Mouse (Mus musculus) CD4-positive, CD25-positive, alpha-beta regulatory T cell, adult 4 months (primary cell): ENCODE measurements around the gene Zfp729a. TPM values are rescaled to one million over a fixed set of nuclear protein-coding genes. Genes with fewer than 3 reads are reported as not detected.

Experiments
- ATAC-seq: one replicate; pipeline ENCODE4 v1.8.0; 2017
- polyA plus RNA-seq, 2 experiments: library from polyadenylated mRNA; unstranded; fragments of 100-300 nt; shearing (Covaris generic); gene quantifications; one replicate each; pipeline ENCODE4 v1.2.1; 2017

Gene Zfp729a
- polyA plus RNA-seq: 10 to 100 TPM in 1 of 2 experiments, 1 to 10 TPM in 1; 8.0 to 13.1 TPM

DNA sequence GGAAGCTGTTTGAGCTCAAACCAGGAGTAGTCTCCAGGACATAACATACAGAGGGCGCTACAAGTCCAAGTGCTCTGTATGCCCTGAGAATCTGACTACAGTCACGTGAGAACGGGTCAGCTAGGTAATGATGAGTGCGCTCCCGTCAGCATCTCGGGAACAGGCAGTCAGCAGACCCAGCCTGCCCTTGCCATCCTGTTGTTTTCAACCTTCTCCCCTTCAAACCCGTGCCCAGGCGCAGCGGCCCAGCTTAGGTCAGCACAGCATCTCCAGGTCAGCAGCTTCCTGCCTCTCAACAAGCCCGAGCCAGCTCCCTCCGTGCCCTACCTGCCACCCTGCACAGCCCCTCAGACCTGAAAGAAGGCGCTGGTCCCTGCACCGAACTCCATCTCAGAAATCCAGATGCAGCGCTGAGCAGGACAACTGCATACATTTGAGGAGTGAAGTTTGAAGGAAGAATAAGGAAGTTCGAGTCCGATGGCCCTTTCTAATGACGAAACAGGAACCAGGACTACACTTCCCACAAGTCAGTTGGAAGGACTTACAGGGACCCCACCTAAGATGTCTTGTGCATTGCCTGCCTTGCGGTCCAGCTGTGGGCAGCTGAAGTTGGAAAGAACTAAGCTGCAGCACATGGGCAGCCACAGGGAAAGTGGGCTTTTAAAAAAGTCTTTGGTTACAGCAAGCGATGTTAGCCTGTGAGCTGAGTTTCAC, at the start of gene Zfp729a, which contains the start of gene Gm49345:
Gene Zfp729a (minus strand): TSS at position 498 of the 714 bp plus-strand sequence.
Gene Gm49345 (minus strand): TSS at position 476 of the 714 bp plus-strand sequence.
- peak; percentile 99 for ATAC-seq

DNA sequence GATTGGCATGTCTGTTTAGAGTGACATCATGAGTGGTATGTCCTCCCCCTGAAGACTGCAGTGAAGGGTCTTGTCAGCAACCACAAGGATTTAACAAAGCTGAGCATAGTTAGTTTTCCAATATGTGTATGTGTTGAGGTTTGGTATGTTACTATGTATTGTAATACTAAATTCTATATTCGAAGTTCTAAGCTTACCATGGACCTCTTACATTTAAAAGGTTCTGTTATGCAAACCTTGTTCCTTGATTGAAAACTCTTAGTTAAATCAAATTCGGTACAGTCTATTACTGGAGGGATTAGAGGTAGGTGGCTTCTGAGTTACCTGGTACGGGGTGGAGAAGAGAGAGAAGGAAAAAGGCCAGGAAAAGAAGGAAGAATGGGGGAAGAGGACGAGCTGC, 49.4 kb upstream of the Zfp729a start, which contains the start of gene Zfp738:
Gene Zfp738 (minus strand): TSS at position 101 of the 400 bp plus-strand sequence.
- ATAC-seq: no peak

DNA sequence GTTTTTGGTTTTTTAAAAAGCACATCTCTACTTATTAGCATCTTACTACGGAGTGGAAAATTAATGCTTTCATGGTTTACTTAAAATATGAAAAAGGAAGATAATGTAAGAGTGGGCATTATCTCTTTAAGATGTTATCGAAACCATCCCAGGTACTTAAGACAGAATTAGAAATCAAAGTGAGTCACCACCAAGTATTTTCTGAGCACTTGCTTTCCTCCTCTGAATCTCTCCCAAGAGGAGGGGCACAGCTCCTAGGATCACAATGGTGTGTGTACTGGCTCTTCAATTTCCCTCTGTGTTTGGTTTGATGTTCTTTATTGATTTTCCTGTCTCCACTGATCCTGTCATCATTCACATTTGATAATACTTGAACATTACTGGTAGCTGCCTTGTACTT, 46.2 kb upstream of the Zfp729a start:
- peak; percentile 29 for ATAC-seq

DNA sequence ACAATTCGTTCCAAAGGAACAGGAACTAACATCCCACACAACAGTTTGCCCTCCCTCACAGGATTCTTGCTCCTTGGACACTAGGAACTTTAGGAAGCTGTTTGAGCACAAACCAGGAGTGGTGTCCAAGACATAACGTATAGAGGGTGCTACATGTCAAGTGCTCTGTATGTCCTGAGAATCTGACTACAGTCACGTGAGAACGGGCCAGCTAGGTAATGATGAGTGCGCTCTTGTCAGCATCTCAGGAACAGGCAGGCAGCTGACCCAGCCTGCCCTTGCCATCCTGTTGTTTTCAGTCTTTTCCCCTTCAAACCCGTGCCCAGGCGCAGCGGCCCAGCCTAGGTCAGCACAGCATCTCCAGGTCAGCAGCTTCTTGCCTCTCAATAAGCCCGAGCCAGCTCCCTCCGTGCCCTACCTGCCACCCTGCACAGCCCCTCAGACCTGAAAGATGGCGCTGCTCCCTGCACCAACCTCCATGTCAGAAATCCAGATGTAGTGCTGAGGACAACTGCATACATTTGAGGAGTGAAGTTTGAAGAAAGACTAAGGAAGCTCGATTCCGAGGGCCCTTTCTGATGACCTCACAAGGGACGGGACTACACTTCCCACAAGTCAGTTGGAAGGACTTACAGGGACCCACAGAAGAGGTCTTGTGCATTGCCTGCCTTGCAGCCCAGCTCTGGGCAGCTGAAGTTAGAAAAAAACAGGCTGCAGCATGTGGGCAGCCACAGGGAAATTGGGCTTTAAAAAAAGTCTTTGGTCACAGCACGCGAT, 45.6 kb upstream of the Zfp729a start:
- ATAC-seq: peak; percentile 99

DNA sequence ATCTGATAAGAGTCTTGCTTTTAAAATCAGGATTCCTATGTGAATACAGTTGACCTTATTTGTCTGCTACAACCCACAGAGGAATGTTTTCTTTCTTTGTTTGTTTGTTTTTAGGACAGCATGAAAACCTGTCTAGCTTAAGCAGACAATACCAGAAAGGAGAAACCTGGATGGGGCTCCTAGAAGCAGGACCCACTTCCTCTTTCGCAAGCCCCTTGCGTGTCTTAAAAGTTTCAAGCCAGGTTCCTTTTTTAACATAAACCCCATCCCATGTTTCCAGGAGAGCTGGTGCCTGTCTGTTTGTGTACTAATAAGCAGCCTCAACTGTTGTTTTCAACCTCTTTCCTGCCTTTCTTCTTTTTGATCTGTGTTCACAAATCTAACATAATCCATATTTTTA, 37.3 kb upstream of the Zfp729a start:
- ATAC-seq: no peak

DNA sequence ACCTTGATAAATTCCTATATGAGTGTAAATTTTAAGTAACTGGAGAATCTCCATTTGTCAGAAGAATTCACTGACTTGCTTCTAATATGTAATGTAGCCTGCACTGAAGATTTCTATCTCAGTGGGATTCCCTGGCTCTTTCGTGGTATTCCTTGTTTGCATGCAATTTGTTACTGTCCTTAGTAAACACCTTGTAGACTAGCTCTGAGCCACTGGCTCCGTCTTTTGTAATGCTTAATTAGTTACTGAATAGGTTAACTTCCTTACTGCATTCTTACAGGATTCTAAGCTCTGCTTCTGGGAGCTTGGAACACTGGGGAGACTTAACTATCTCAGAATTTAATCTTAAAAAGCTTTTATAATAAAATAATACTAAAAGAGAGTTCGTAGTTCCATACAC, 14.9 kb upstream of the Zfp729a start:
- ATAC-seq: no peak

DNA sequence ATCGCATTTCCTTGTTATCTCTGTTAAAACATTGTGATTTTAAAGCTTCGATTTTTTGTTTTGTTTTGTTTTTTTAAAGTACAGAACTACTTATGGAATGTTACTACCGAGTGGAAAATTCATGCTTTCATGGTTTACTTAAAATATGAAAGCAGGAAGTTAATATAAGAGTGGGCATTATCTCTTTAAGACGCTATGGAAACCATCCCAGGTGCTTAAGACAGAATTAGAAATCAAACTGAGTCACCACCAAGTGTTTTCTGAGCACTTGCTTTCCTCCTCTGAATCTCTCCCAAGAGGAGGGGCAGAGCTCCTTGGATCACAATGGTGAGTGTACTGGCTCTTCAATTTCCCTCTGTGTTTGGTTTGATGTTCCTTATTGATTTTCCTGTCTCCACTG, 27.5 kb downstream of the Zfp729a start:
- peak; percentile 7 for ATAC-seq

DNA sequence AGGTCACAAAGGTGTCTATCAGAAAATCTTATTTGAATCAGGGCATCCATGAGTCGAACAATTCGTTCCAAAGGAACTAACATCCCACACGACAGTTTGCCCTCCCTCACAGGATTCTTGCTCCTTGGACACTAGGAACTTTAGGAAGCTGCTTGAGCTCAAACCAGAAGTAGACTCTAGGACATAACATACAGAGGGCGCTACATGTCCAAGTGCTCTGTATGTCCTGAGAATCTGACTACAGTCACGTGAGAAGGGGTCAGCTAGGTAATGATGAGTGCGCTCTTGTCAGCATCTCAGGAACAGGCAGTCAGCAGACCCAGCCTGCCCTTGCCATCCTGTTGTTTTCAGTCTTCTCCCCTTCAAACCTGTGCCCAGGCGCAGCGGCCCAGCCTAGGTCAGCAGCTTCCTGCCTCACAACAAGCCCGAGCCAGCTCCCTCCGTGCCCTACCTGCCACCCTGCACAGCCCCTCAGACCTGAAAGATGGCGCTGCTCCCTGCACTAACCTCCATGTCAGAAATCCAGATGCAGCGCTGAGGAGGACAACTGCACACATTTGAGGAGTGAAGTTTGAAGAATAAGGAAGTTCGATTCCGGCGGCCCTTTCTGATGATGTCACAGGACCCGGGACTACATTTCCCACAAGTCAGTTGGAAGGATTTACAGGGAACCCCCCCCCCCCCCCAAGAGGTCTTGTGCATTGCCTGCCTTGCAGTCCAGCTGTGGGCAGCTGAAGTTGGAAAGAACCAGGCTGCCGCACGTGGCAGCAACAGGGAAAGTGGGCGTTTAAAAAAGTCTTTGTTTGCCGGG, 28.3 kb downstream of the Zfp729a start, which contains the start of gene Zfp729b:
Gene Zfp729b (minus strand): TSS at position 642 of the 811 bp plus-strand sequence.
- ATAC-seq: peak; percentile 88

DNA sequence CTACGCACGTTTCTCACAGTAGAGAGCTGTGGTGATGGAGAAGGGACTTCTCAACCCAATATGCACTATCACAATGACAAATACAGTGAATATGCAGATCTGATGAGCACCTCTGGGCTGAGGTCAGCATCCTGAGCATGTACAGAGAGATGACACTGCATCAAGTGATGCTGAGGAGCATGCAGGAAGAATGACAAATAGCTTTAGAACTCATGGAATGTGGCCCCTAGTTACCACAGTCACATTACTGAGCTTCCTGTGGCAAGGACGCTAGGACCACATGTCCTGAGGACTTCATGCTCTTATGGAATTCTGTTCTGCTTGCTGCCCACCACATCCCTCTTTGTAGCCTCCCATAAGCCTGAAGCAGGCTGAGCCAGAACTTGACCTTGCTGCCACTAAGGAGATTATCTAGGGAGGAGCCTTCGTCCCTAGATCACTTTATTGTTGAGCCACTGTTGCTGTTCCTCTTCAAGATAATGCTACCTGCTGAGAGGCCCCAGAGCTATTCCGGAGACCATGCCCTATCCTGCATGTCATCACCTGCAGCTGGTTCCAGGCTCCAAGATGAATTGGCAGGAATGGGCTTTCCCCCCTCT, 64.9 kb downstream of the Zfp729a start:
- no peak for ATAC-seq

Other genes starting within 250 kb of the Zfp729a start
- gene Zfp429, start 238.0 kb downstream of the Zfp729a start, polyA plus RNA-seq: 10 to 100 TPM; 21.8 to 24.6 TPM
- 1 to 10 TPM; 2.3 to 2.4 TPM for gene Zfp459, start 216.4 kb downstream of the Zfp729a start, polyA plus RNA-seq
- gene Zfp874a, start 186.2 kb downstream of the Zfp729a start, polyA plus RNA-seq: 10 to 100 TPM; 14.1 to 19.7 TPM
- gene Zfp874b, start 153.5 kb downstream of the Zfp729a start, polyA plus RNA-seq: 10 to 100 TPM; 15.5 TPM
- gene Zfp58, start 137.2 kb downstream of the Zfp729a start, polyA plus RNA-seq: 10 to 100 TPM; 18.0 to 18.7 TPM
- 1 to 10 TPM; 1.0 to 2.2 TPM for gene Gm26965, start 111.6 kb downstream of the Zfp729a start, polyA plus RNA-seq
- gene Zfp87, start 111.6 kb downstream of the Zfp729a start, polyA plus RNA-seq: 10 to 100 TPM; 53.6 to 54.3 TPM
- 10 to 100 TPM; 19.6 TPM for gene Zfp748, start 84.0 kb downstream of the Zfp729a start, polyA plus RNA-seq
- 1 to 10 TPM; 7.5 to 9.8 TPM for gene Zfp729b, start 28.1 kb downstream of the Zfp729a start, polyA plus RNA-seq
- gene Gm49345, start within 50 bp of the Zfp729a start, polyA plus RNA-seq: 1 to 10 TPM; 5.1 to 5.4 TPM
- gene Zfp738, start 49.3 kb upstream of the Zfp729a start, polyA plus RNA-seq: 10 to 100 TPM; 18.9 to 21.8 TPM
- 1 to 10 TPM; 7.6 TPM for gene Zfp65, start 91.4 kb upstream of the Zfp729a start, polyA plus RNA-seq
- gene Zfp85, start 117.4 kb upstream of the Zfp729a start, polyA plus RNA-seq: 10 to 100 TPM; 14.1 to 16.6 TPM
- gene Zfp493, start 141.9 kb upstream of the Zfp729a start, polyA plus RNA-seq: 1 to 10 TPM; 1.5 to 2.9 TPM
- gene Zfp273, start 175.9 kb upstream of the Zfp729a start, polyA plus RNA-seq: 1 to 10 TPM; 6.1 to 8.8 TPM
- 1 to 10 TPM in 1 of 2 experiments, not detected in 1; 1.1 TPM for gene Gm10037, start 193.3 kb upstream of the Zfp729a start, polyA plus RNA-seq
- not detected for gene BC048507, start 225.5 kb upstream of the Zfp729a start, polyA plus RNA-seq